Mouse (Mus musculus): ENCODE data around the gene Pip5k1b. TPM values are rescaled to one million over a fixed set of nuclear protein-coding genes. Genes with fewer than 3 reads are reported as not detected.
A peak's percentile ranks its signal among the peaks of the same experiment; 100 is the strongest.

The Pip5k1b gene
- polyA plus RNA-seq, 1 experiment = 2.8 TPM

DNA sequence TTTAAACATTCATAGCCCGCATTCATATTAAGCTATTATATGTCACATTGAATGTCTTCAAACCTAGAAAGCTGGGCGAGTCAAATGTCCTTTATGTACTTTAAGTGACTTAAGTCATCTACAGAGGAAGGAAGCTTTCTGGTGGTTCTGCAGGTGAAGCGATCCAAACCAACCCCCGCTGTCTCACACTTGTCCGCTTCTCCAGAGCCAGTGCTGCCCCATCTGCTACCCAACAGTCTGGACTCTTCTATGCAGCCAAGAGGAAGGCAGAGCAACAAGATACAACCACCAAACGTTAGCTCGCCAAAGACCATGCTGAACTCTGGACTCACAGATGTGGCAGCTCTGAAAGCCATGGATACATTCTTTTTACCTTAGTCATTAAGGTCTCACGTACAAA lies 211.2 kb downstream of the Pip5k1b start:
- no peak for TF ChIP-seq CTCF (IDR thresholded peaks at IDR 0.05; ENCODE audit: borderline replicate concordance, extremely low read depth, insufficient read depth, insufficient read length)
- no peak for TF ChIP-seq POLR2A (IDR thresholded peaks at IDR 0.05; ENCODE audit: borderline replicate concordance, extremely low read depth, insufficient read depth, insufficient read length, poor library complexity, severe bottlenecking)

DNA sequence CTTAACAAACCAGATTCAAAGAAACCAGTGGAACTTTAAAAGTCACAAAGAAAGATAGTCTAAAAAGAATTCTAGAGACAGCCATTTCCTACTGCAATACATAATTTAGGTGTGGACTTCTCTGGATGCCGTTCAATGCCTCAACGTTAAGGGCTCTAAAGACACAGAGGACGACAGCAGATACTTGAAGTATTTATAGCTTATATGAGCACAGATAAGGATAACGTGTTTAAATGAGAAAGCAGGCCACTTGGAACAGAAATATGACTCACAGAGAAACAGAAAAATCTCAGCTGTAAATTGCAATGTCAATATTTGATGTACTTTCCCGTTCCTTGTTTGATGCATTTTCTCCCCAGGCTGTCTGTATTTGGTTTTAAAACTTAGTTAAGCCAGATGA lies 212.9 kb downstream of the Pip5k1b start:
- DNase-seq (ENCODE audit: low read depth) = no peak
- TF ChIP-seq CTCF (IDR thresholded peaks at IDR 0.05; ENCODE audit: borderline replicate concordance, extremely low read depth, insufficient read depth, insufficient read length) (no peak), POLR2A (IDR thresholded peaks at IDR 0.05; ENCODE audit: borderline replicate concordance, extremely low read depth, insufficient read depth, insufficient read length, poor library complexity, severe bottlenecking) (no peak)

More for the DNA sequence above, 211.2 kb downstream of the Pip5k1b start:
- no peak for DNase-seq (ENCODE audit: low read depth)

DNA sequence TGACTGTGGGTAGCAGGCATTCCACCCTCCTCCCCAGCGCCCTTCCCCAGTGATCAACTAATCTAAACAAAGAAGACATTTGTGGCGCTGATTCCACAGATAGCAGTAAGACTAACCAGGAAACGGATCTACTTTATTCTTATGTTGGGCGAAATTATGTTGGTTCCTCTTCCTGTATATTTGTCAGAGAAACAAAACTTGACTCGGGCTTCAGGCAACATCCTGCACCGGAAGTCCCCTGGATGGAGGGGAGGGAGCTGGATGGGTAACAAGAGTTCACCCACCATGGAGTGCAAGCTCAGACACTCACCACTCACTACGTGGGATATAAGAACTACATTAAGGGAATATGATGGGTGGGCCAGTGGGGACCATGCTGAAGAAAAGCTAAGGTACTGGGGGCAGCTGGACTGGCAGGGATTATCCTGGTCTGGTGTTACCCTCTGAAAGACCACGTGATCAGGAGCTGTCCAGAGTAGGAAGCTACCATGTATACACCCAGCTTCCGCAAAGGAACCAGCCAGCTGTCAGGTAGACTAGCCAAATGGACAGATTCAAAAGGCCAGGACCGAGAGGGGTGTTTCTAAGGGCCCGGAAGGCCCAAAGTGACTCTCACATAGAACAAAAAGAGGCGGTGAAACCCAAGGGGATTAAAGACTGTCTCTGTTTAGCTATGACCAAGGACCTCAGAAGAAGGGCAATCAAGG lies 219.1 kb downstream of the Pip5k1b start:
- DNase-seq (ENCODE audit: low read depth) = no peak
- TF ChIP-seq CTCF (IDR thresholded peaks at IDR 0.05; ENCODE audit: borderline replicate concordance, extremely low read depth, insufficient read depth, insufficient read length) (no peak), POLR2A (IDR thresholded peaks at IDR 0.05; ENCODE audit: borderline replicate concordance, extremely low read depth, insufficient read depth, insufficient read length, poor library complexity, severe bottlenecking) (no peak)

DNA sequence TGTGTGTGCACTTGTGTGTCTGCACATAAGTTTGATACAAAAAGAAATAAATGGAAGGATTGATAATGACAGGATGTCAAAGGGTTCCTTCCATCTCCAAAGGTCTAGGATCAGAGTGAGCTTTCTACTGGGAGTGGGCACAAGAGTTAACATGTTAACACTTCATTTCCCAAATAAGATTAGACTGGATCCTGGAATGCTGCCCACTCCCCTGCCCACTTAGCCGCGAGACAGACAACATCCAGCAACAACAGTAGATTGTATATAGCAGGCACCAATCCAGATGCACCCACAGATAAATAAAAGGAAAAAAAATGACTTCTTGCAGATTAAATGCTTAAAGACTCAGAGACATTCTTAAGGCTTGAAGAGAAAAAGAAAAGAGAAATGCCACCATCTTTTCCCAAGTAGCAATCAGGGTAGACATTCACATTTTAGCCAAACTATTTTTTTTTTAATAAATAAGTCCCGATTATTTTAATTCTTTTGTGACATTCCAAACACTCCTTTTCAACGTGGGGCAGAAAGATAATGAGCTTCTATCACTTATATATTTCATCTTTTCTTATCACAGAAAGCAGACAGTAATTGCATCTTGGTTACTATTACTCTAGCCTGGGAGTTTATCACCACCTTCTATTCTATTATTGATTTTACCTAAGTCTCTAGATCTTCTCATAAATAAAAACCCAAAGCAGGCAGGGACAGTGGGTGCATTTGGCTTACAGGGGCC lies 219.9 kb downstream of the Pip5k1b start:
- no peak for TF ChIP-seq POLR2A (IDR thresholded peaks at IDR 0.05; ENCODE audit: borderline replicate concordance, extremely low read depth, insufficient read depth, insufficient read length, poor library complexity, severe bottlenecking)
- no peak for TF ChIP-seq CTCF (IDR thresholded peaks at IDR 0.05; ENCODE audit: borderline replicate concordance, extremely low read depth, insufficient read depth, insufficient read length)
- peak; percentile 53 for DNase-seq (ENCODE audit: low read depth)

DNA sequence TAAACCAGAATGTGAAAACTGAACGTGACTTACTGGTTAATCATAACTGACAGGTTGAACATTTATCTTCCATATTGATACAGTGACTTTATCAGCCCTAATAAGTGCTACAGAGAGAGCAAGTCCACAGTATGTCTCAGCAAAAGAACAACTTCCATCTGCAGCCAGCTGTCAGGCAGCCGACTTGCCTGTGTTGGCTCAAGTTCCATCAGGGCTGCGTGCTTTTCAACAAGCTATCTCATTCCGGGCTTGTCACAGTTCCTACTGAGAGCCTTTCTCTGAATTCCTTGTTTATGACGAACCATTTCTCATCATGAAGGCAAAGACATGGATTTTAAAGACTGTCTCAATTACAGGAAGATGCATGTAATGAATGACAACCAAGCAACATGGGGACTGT lies 222.7 kb downstream of the Pip5k1b start:
- TF ChIP-seq POLR2A (IDR thresholded peaks at IDR 0.05; ENCODE audit: borderline replicate concordance, extremely low read depth, insufficient read depth, insufficient read length, poor library complexity, severe bottlenecking) (no peak), CTCF (IDR thresholded peaks at IDR 0.05; ENCODE audit: borderline replicate concordance, extremely low read depth, insufficient read depth, insufficient read length) (no peak)

DNA sequence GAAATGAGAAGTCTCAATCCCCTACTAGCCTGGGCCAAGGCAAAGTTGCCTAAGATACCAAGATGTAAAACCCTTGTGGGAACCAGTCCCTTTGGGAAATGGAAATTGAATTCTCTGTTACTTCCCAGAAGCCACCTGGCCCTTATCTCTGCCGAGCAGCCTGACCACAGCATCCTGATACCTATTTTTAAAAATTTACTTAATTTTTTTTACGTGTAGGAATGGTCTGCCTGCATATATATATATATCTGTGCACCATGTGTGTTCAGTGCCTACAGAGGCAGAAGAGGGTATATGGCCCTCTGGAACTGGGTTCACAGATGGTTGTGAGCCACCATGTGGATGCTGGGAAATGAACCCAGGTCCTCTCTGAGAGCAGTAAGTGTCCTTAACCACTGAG lies 224.4 kb downstream of the Pip5k1b start:
- TF ChIP-seq POLR2A (IDR thresholded peaks at IDR 0.05; ENCODE audit: borderline replicate concordance, extremely low read depth, insufficient read depth, insufficient read length, poor library complexity, severe bottlenecking) (no peak), CTCF (IDR thresholded peaks at IDR 0.05; ENCODE audit: borderline replicate concordance, extremely low read depth, insufficient read depth, insufficient read length) (no peak)
- no peak for DNase-seq (ENCODE audit: low read depth)

More for the DNA sequence above, 222.7 kb downstream of the Pip5k1b start:
- DNase-seq (ENCODE audit: low read depth) = no peak

DNA sequence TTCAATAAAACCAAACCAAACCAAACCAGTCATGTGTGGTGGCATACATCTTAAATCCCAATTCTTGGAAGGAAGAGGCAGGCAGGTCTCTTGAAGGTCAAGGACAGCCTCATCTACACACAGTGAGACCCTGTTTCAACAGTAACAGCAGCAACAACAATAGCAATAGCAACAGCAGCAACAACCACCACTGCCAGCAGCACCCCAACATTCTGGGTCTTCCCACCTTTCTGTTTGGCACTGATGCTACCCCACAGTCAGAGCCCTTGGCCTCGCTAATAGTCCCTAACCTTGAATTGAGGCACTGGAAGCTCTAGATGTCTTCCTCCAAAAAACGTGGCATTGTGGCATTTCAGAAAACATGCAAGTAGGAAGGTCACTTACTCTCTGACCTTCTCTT lies 225.3 kb downstream of the Pip5k1b start:
- TF ChIP-seq CTCF (IDR thresholded peaks at IDR 0.05; ENCODE audit: borderline replicate concordance, extremely low read depth, insufficient read depth, insufficient read length) = no peak
- no peak for TF ChIP-seq POLR2A (IDR thresholded peaks at IDR 0.05; ENCODE audit: borderline replicate concordance, extremely low read depth, insufficient read depth, insufficient read length, poor library complexity, severe bottlenecking)
- no peak for DNase-seq (ENCODE audit: low read depth)

DNA sequence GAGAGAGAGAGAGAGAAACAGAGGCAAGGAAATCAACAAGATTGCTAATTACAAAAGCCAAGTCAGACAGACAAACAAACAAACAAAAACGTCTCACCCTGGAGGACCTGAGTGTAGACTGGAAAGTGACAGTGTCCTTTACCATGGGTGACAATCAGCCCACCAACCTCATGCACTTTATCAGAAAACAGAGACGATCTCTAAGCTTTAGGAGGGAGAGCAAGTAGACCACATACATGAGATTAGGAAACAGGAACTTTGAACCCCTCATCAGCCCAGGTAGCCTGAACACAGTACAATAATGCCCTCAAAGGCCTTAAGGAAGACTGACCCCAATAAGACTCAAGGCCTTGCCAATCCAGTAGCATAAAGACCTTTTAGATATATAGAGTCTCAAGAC lies 227.8 kb downstream of the Pip5k1b start:
- TF ChIP-seq POLR2A (IDR thresholded peaks at IDR 0.05; ENCODE audit: borderline replicate concordance, extremely low read depth, insufficient read depth, insufficient read length, poor library complexity, severe bottlenecking) (no peak), CTCF (IDR thresholded peaks at IDR 0.05; ENCODE audit: borderline replicate concordance, extremely low read depth, insufficient read depth, insufficient read length) (no peak)
- DNase-seq (ENCODE audit: low read depth) = no peak

DNA sequence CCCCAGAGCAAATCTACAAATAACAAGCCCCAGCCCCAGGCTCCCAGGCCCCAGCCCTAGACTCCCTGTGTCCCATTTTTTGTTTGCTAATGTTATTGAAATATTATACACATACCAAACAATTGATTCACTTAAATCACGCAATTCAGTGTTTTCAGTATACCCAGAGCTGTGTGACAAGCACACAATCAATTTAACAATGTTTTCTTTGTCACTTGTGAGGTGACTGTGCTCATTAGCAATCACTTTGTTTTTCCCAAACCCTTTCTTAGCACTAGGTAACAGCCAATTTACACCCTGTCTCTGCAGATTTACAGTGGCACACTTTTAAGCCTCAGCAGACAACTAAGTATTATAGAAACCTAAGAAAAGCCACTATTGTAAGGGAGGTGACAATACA lies 228.7 kb downstream of the Pip5k1b start:
- peak; percentile 72 for DNase-seq (ENCODE audit: low read depth)

DNA sequence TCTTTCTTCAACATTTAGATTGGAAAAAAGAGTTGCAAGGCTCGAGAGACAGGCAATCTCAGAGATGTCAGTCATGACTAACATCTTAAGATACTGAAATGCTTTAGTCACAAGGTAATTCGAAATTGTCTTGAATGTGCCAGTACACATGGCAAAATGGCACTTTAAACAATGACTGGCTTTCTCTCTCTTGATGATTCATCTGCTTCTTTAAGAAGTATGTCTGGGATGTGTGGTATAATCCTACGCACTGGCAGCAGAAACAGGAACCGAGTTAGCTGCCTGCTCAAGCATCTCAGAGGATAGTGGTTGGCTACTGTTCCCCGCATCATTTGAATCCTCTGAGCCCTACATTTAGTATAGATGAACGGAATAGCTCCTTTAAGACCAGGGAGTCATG lies 230.0 kb downstream of the Pip5k1b start:
- TF ChIP-seq POLR2A (IDR thresholded peaks at IDR 0.05; ENCODE audit: borderline replicate concordance, extremely low read depth, insufficient read depth, insufficient read length, poor library complexity, severe bottlenecking) (no peak), CTCF (IDR thresholded peaks at IDR 0.05; ENCODE audit: borderline replicate concordance, extremely low read depth, insufficient read depth, insufficient read length) (no peak)

More for the DNA sequence above, 228.7 kb downstream of the Pip5k1b start:
- TF ChIP-seq CTCF (IDR thresholded peaks at IDR 0.05; ENCODE audit: borderline replicate concordance, extremely low read depth, insufficient read depth, insufficient read length) = no peak
- TF ChIP-seq POLR2A (IDR thresholded peaks at IDR 0.05; ENCODE audit: borderline replicate concordance, extremely low read depth, insufficient read depth, insufficient read length, poor library complexity, severe bottlenecking) = no peak

DNA sequence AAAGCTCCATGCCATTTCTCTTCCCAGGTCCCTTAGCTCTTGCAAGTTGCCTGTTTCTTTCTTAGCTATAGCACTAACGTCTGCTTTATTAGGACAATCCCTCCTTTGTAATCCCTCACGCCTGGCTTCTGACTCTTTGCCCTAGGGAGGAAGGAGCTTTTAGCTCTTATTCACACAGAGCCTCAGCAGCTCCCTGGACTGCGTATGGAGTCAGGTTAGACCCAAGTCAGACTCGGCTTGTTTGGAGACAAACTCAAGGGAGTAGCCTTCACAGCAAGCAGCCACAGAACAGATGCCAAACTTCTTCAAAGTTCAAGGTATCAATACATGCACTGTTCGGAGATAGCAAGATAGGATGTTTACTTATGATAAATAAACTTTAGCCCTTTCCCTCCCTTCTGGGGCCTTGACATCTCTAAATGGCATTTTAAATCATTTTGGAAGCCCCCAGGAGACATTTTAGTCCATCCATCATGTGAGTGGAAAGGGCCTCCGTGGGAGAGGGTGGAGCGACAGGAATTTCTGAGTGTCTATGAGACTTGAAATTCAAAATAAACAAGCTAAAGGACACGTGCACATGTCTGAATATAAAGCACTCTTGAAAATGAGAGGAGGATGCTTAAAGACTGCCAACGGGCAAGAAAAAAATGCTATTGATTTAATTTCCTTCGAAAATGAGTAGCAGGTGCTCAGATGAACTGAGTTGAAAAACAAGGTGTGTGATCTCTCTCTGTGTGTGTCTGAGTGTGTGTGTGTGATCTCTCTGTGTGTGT lies 231.6 kb downstream of the Pip5k1b start:
- no peak for TF ChIP-seq CTCF (IDR thresholded peaks at IDR 0.05; ENCODE audit: borderline replicate concordance, extremely low read depth, insufficient read depth, insufficient read length)
- TF ChIP-seq POLR2A (IDR thresholded peaks at IDR 0.05; ENCODE audit: borderline replicate concordance, extremely low read depth, insufficient read depth, insufficient read length, poor library complexity, severe bottlenecking) = no peak
- no peak for DNase-seq (ENCODE audit: low read depth)

More for the DNA sequence above, 230.0 kb downstream of the Pip5k1b start:
- no peak for DNase-seq (ENCODE audit: low read depth)

Data from brain, embryonic 14.5 days (tissue).